Mouse (Mus musculus) hindbrain, embryonic 15.5 days (tissue): ENCODE data around the gene Dpf2. TPM values are rescaled to one million over a fixed set of nuclear protein-coding genes. Genes with fewer than 3 reads are reported as not detected.
"Not testable (repeated sequence)": the region's sequence is repeated elsewhere in the genome, so short reads cannot be mapped to it uniquely, and the experiment has no call there.

Source experiments
- ATAC-seq: fragments of 200-750 bp; cut with Nextera tagmentation; 2 replicates; pipeline ENCODE4 v1.8.0; 2017; ENCODE audit warnings: low read depth, moderate number of reproducible peaks, moderate TSS enrichment; ENCODE audit not compliant: low FRiP score
- H3K27ac ChIP-seq: fragments of 300-500 bp; sonication (generic); replicated peaks from 2 replicates; pipeline ENCODE4 v1.5.1; 2015; ENCODE audit warnings: mild to moderate bottlenecking, inconsistent platforms
- H3K27me3 ChIP-seq: fragments of 300-500 bp; sonication (generic); 2 replicates; pipeline ENCODE4 v1.6.1; 2015; ENCODE audit warnings: control low read depth, inconsistent platforms
- H3K36me3 ChIP-seq: fragments of 300-500 bp; sonication (generic); 2 replicates; pipeline ENCODE4 v1.6.1; 2015; ENCODE audit warnings: control low read depth, inconsistent platforms
- H3K4me1 ChIP-seq: fragments of 300-500 bp; sonication (generic); replicated peaks from 2 replicates; pipeline ENCODE4 v1.6.1; 2015; ENCODE audit warnings: control low read depth, inconsistent platforms
- H3K4me2 ChIP-seq: fragments of 300-500 bp; sonication (generic); 2 replicates; pipeline ENCODE4 v1.6.1; 2015; ENCODE audit warnings: moderate library complexity, mild to moderate bottlenecking, inconsistent platforms
- H3K4me3 ChIP-seq: fragments of 300-500 bp; sonication (generic); 2 replicates; pipeline ENCODE4 v1.5.1; 2015; ENCODE audit warnings: mild to moderate bottlenecking, inconsistent platforms
- H3K9ac ChIP-seq: fragments of 300-500 bp; sonication (generic); 2 replicates; pipeline ENCODE4 v1.6.1; 2015; ENCODE audit warnings: inconsistent platforms
- H3K9me3 ChIP-seq: fragments of 300-500 bp; sonication (generic); 2 replicates; pipeline ENCODE4 v1.6.1; 2016; ENCODE audit warnings: control low read depth, inconsistent platforms
- WGBS: fragments of 180-500 bp; shearing (Covaris S2); methylation state at CpG from one replicate; pipeline ENCODE4 v1.1.7; 2015; 5-methylcytosine and 5-hydroxymethylcytosine counted together
- polyA plus RNA-seq: library from polyadenylated mRNA; unstranded; fragments of >200 nt; fragmentation: Nextera tagmentation; extraction: Ambion mirVana; gene quantifications from 2 replicates; pipeline ENCODE4 v1.2.1, GENCODE M21; 2015

Gene Dpf2
- polyA plus RNA-seq, 1 experiment from 2014 or later = 113 TPM

- Histone ChIP-seq H3K9ac (no peak overlapping the region), H3K9me3 (no peaks in the 10 kb centered on the region), H3K27ac (no peak overlapping the region), H3K4me1 (peaks cover 10% of the 10 kb centered on the region), H3K4me3 (no peak overlapping the region), H3K4me2 (no peak overlapping the region), H3K36me3 (peaks cover 8% of the 10 kb centered on the region; the same call in 1 of the 2 replicates), H3K27me3 (no peaks in the 10 kb centered on the region)
- no peak for ATAC-seq
- 89% methylated on average over 3 of the region's 3 CpGs for WGBS
Observed at GRCm38 (mm10) chr19:5887234-5887815, 25.5 kb downstream of the Dpf2 start.

- WGBS = 61% methylated on average over 4 of the region's 4 CpGs
- no peak overlapping the region for H3K9ac ChIP-seq
- H3K4me3 ChIP-seq = no peak overlapping the region
- no peaks in the 10 kb centered on the region for H3K4me1 ChIP-seq
- no peak overlapping the region for H3K27ac ChIP-seq
- H3K36me3 ChIP-seq = no peaks in the 10 kb centered on the region
- no peak overlapping the region for H3K4me2 ChIP-seq
- no peak for ATAC-seq
- H3K9me3 ChIP-seq = no peaks in the 10 kb centered on the region
- H3K27me3 ChIP-seq = no peaks in the 10 kb centered on the region
Observed at GRCm38 (mm10) chr19:5885838-5886237, 27.0 kb downstream of the Dpf2 start.

GRCm38 (mm10) chr19:5883935-5884334, 28.9 kb downstream of the Dpf2 start:
- Histone ChIP-seq H3K4me2 (no peak overlapping the region), H3K4me1 (no peaks in the 10 kb centered on the region), H3K27ac (no peak overlapping the region), H3K27me3 (no peaks in the 10 kb centered on the region), H3K4me3 (no peak overlapping the region), H3K9me3 (no peaks in the 10 kb centered on the region), H3K9ac (no peak overlapping the region), H3K36me3 (no peaks in the 10 kb centered on the region)
- WGBS = 76% methylated on average over 1 of the region's 1 CpGs
- no peak for ATAC-seq

GRCm38 (mm10) chr19:5882079-5882478, 30.7 kb downstream of the Dpf2 start:
- not testable (repeated sequence) for H3K4me2 ChIP-seq, ATAC-seq, H3K27me3 ChIP-seq, H3K4me3 ChIP-seq, H3K27ac ChIP-seq, H3K4me1 ChIP-seq, H3K9me3 ChIP-seq, H3K36me3 ChIP-seq, H3K9ac ChIP-seq
- WGBS = 81% methylated on average over 5 of the region's 5 CpGs

- Histone ChIP-seq H3K27ac (no peak overlapping the region), H3K4me2 (no peak overlapping the region), H3K9me3 (no peaks in the 10 kb centered on the region), H3K4me1 (no peaks in the 10 kb centered on the region), H3K27me3 (no peaks in the 10 kb centered on the region), H3K36me3 (no peaks in the 10 kb centered on the region), H3K4me3 (no peak overlapping the region), H3K9ac (no peak overlapping the region)
- no peak for ATAC-seq
- WGBS = 89% methylated on average over 6 of the region's 6 CpGs
Observed at GRCm38 (mm10) chr19:5881155-5881554, 31.7 kb downstream of the Dpf2 start.

- no peak overlapping the region for H3K27ac ChIP-seq
- no peaks in the 10 kb centered on the region for H3K9me3 ChIP-seq
- no peak overlapping the region for H3K4me2 ChIP-seq
- no peak overlapping the region for H3K4me3 ChIP-seq
- no peak overlapping the region for H3K9ac ChIP-seq
- no peaks in the 10 kb centered on the region for H3K36me3 ChIP-seq
- 93% methylated on average over 7 of the region's 7 CpGs for WGBS
- no peak for ATAC-seq
- no peaks in the 10 kb centered on the region for H3K27me3 ChIP-seq
- peaks cover 8% of the 10 kb centered on the region for H3K4me1 ChIP-seq
Observed at GRCm38 (mm10) chr19:5879735-5880134, 33.1 kb downstream of the Dpf2 start.

GRCm38 (mm10) chr19:5878916-5879315, 33.9 kb downstream of the Dpf2 start:
- peaks cover 16% of the 10 kb centered on the region for H3K4me1 ChIP-seq
- no peaks in the 10 kb centered on the region for H3K9me3 ChIP-seq
- 78% methylated on average over 3 of the region's 3 CpGs for WGBS
- H3K4me2 ChIP-seq = no peak overlapping the region
- no peak overlapping the region for H3K27ac ChIP-seq
- no peak overlapping the region for H3K9ac ChIP-seq
- ATAC-seq = no peak
- H3K27me3 ChIP-seq = no peaks in the 10 kb centered on the region
- no peaks in the 10 kb centered on the region for H3K36me3 ChIP-seq
- no peak overlapping the region for H3K4me3 ChIP-seq

- H3K4me1 ChIP-seq = peaks cover 22% of the 10 kb centered on the region
- H3K36me3 ChIP-seq = no peaks in the 10 kb centered on the region
- no peaks in the 10 kb centered on the region for H3K27me3 ChIP-seq
- no peaks in the 10 kb centered on the region for H3K9me3 ChIP-seq
- WGBS = 70% methylated on average over 7 of the region's 7 CpGs
- H3K4me2 ChIP-seq = peak overlapping the region; percentile 4
- ATAC-seq = no peak
- no peak overlapping the region for H3K9ac ChIP-seq
- H3K4me3 ChIP-seq = no peak overlapping the region
- H3K27ac ChIP-seq = no peak overlapping the region
Observed at GRCm38 (mm10) chr19:5878362-5878722, 34.5 kb downstream of the Dpf2 start.

GRCm38 (mm10) chr19:5877618-5878361, 35.0 kb downstream of the Dpf2 start, which contains the start of gene Slc25a45:
TSS of gene Slc25a45 (plus strand) at chr19:5877808.
- peak within 1 kb of the TSS; percentile 4 for H3K4me2 ChIP-seq
- H3K9me3 ChIP-seq = no peaks in the 10 kb centered on the region
- H3K27ac ChIP-seq = 0 out of 2 replicates have a peak within 1 kb of the TSS, but pooled peaks have one; percentile 32
- no peaks in the 10 kb centered on the region for H3K27me3 ChIP-seq
- H3K9ac ChIP-seq = no peak within 1 kb of the TSS
- 44% methylated on average over 15 of the region's 15 CpGs for WGBS
- H3K4me3 ChIP-seq = peak within 1 kb of the TSS; percentile 0; the same call in 1 of the 2 replicates
- ATAC-seq = no peak
- H3K36me3 ChIP-seq = no peaks in the 10 kb centered on the region
- H3K4me1 ChIP-seq = peaks cover 27% of the 10 kb centered on the region

- Histone ChIP-seq H3K4me2 (peak within 1 kb of the TSS; percentile 93), H3K9ac (peak within 1 kb of the TSS; percentile 90), H3K27me3 (no peaks in the 10 kb centered on the region), H3K27ac (peak within 1 kb of the TSS; percentile 74), H3K4me3 (peak within 1 kb of the TSS; percentile 94), H3K9me3 (no peaks in the 10 kb centered on the region), H3K36me3 (no peaks in the 10 kb centered on the region), H3K4me1 (peaks cover 41% of the 10 kb centered on the region)
- peak; percentile 92 for ATAC-seq
- under 1% methylated on average over 37 of the region's 37 CpGs for WGBS
Observed at GRCm38 (mm10) chr19:5874969-5875480, 37.8 kb downstream of the Dpf2 start, which contains the start of gene Frmd8. TSS of gene Frmd8 (minus strand) at chr19:5875274.

GRCm38 (mm10) chr19:5874391-5874968, 38.3 kb downstream of the Dpf2 start:
- 0 out of 2 replicates have a peak, but pooled peaks have one; percentile 1 for ATAC-seq
- H3K36me3 ChIP-seq = no peaks in the 10 kb centered on the region
- peak overlapping the region; percentile 93 for H3K4me2 ChIP-seq
- no peaks in the 10 kb centered on the region for H3K9me3 ChIP-seq
- H3K4me1 ChIP-seq = peaks cover 41% of the 10 kb centered on the region
- 12% methylated on average over 13 of the region's 13 CpGs for WGBS
- 0 out of 2 replicates have a peak overlapping the region, but pooled peaks have one; percentile 51 for H3K27ac ChIP-seq
- peak overlapping the region; percentile 90 for H3K9ac ChIP-seq
- H3K4me3 ChIP-seq = peak overlapping the region; percentile 94
- no peaks in the 10 kb centered on the region for H3K27me3 ChIP-seq
